Mouse (Mus musculus) midbrain, embryonic 15.5 days (tissue): ENCODE measurements around the gene Tomm6. TPM values are rescaled to one million over a fixed set of nuclear protein-coding genes. Genes with fewer than 3 reads are reported as not detected.
A peak's percentile ranks its signal among the peaks of the same experiment; 100 is the strongest.
"Not testable (repeated sequence)": the region's sequence is repeated elsewhere in the genome, so short reads cannot be mapped to it uniquely, and the experiment has no call there.

Source experiments
- ATAC-seq: fragments of 200-750 bp; cut with Nextera tagmentation; replicated peaks from 2 replicates; pipeline ENCODE4 v1.8.0; 2017; ENCODE audit warnings: moderate TSS enrichment
- H3K27ac ChIP-seq: fragments of 300-500 bp; sonication (generic); 2 replicates; pipeline ENCODE4 v1.5.1; 2015; ENCODE audit warnings: mild to moderate bottlenecking, inconsistent platforms
- H3K27me3 ChIP-seq: fragments of 300-500 bp; sonication (generic); replicated peaks from 2 replicates; pipeline ENCODE4 v1.6.1; 2015; ENCODE audit warnings: inconsistent platforms
- H3K36me3 ChIP-seq: fragments of 300-500 bp; sonication (generic); replicated peaks from 2 replicates; pipeline ENCODE4 v1.6.1; 2015; ENCODE audit warnings: inconsistent platforms
- H3K4me1 ChIP-seq: fragments of 300-500 bp; sonication (generic); 2 replicates; pipeline ENCODE4 v1.6.1; 2015; ENCODE audit warnings: inconsistent platforms
- H3K4me2 ChIP-seq: fragments of 300-500 bp; sonication (generic); 2 replicates; pipeline ENCODE4 v1.6.1; 2015; ENCODE audit warnings: inconsistent platforms, mild to moderate bottlenecking, moderate library complexity
- H3K4me3 ChIP-seq: fragments of 300-500 bp; sonication (generic); 2 replicates; pipeline ENCODE4 v1.5.1; 2015; ENCODE audit warnings: mild to moderate bottlenecking, inconsistent platforms
- H3K9ac ChIP-seq: fragments of 300-500 bp; sonication (generic); 2 replicates; pipeline ENCODE4 v1.6.1; 2015; ENCODE audit warnings: mild to moderate bottlenecking, inconsistent platforms
- H3K9me3 ChIP-seq: fragments of 300-500 bp; sonication (generic); 2 replicates; pipeline ENCODE4 v1.6.1; 2016; ENCODE audit warnings: inconsistent platforms
- WGBS: fragments of 180-500 bp; shearing (Covaris S2); methylation state at CpG from one replicate; pipeline ENCODE4 v1.1.7; 2015; ENCODE audit warnings: mixed read lengths; 5-methylcytosine and 5-hydroxymethylcytosine counted together
- polyA plus RNA-seq: library from polyadenylated mRNA; unstranded; fragments of >200 nt; fragmentation: Nextera tagmentation; extraction: Ambion mirVana; gene quantifications from 2 replicates; pipeline ENCODE4 v1.2.1, GENCODE M21; 2015

The Tomm6 gene
- polyA plus RNA-seq, 1 experiment from 2014 or later = 256 TPM

- WGBS = 39% methylated on average over 4 of the region's 4 CpGs
- peak; percentile 73 for ATAC-seq
- no peak overlapping the region for H3K4me3 ChIP-seq
These were observed 19.0 kb downstream of the Tomm6 start for GRCm38 (mm10) chr17:47669166-47669565.

DNA sequence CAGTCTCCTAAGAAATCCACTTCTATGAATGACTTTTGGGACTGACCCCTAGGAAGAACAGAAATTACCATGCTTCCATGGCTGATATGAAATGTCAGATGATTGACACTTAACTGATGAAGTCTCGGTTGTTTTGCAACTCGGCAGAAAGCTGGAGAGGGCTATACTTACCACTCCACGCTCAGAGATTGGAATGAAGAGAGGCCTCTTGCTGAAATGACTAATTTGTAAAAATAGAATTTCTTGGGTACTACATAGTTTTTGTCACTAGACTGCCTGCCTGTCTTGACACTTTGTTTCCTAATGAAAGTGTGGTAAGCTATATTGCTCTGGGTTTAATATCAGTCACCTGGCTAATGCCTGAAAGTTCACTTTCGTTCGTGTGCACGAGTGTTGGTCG lies 23.7 kb downstream of the Tomm6 start:
- 88% methylated on average over 7 of the region's 7 CpGs for WGBS
- Histone ChIP-seq H3K4me3 (no peak overlapping the region), H3K9ac (no peak overlapping the region), H3K27ac (no peak overlapping the region), H3K4me1 (peaks cover 9% of the 10 kb centered on the region; the same call in 1 of the 2 replicates), H3K27me3 (no peaks in the 10 kb centered on the region), H3K9me3 (no peaks in the 10 kb centered on the region), H3K4me2 (no peak overlapping the region), H3K36me3 (no peaks in the 10 kb centered on the region)
- no peak for ATAC-seq

More at GRCm38 (mm10) chr17:47669166-47669565, 19.0 kb downstream of the Tomm6 start:
- Histone ChIP-seq H3K27me3 (no peaks in the 10 kb centered on the region), H3K4me1 (peaks cover 18% of the 10 kb centered on the region), H3K27ac (0 out of 2 replicates have a peak overlapping the region, but pooled peaks have one; percentile 27), H3K9me3 (no peaks in the 10 kb centered on the region), H3K9ac (no peak overlapping the region), H3K36me3 (no peaks in the 10 kb centered on the region), H3K4me2 (no peak overlapping the region)

DNA sequence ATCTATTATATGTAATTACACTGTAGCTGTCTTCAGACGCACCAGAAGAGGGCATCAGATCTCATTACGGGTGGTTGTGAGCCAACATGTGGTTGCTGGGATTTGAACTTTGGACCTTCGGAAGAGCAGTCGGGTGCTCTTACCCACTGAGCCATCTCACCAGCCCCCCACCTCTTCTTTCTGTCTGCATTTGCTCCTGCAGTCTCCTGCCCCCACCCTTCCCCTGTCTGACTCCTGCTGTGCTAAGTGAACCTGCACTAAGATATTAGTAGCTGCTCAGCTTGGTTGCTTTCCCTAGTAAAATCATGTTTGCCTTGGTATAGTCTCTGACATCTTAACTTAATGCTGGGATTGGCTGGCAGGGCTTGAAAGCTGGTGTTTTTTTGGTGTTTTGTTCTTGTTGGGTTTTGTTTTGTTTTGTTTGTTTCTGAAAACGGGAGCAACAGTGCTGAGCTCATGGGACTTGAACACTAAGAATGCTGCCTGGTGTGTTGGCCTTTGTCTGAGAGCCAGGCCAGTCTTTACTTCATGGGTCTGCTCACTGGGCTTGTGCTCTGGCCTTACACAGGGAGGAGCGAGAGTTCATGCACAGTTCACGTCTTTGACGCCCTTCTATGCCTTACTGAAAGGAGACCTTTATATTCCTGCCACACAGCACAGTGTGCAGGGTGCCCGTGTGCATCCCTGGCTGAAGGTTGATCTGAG lies 25.0 kb downstream of the Tomm6 start:
- no peaks in the 10 kb centered on the region for H3K27me3 ChIP-seq
- no peak for ATAC-seq
- no peak overlapping the region for H3K9ac ChIP-seq
- 25% methylated on average over 9 of the region's 9 CpGs for WGBS
- H3K36me3 ChIP-seq = 0 out of 2 replicates have a peak, but pooled peaks cover 3% of the 10 kb centered on the region
- H3K4me2 ChIP-seq = no peak overlapping the region
- H3K4me3 ChIP-seq = no peak overlapping the region
- no peaks in the 10 kb centered on the region for H3K9me3 ChIP-seq
- no peak overlapping the region for H3K27ac ChIP-seq
- 0 out of 2 replicates have a peak, but pooled peaks cover 3% of the 10 kb centered on the region for H3K4me1 ChIP-seq

DNA sequence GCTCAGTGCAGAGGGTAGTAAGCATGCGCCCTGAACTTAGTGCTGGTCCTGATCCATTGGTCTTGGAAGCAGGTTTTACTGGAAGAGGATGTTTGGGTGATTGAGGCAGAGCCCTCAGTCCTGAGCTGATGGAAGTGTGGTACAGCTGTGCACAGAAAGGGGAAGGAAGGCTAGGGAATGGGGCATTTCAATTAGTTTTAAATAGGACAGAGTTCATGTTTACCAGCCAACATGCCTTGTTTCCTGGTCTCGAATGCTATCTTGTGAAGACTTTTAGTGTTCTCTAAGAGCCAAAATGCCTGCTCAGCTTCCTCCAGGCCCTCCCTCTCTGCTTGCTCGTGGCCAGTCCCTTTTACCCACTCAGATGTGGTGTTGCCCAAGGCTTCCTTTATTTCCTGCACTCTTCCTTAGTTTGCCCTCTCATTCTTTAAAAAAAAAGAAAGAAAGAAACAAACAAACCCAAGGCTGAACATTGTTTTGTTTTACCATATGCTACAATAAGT lies 29.4 kb downstream of the Tomm6 start:
- Histone ChIP-seq H3K9me3 (no peaks in the 10 kb centered on the region), H3K27ac (no peak overlapping the region), H3K4me1 (0 out of 2 replicates have a peak, but pooled peaks cover 3% of the 10 kb centered on the region), H3K4me2 (no peak overlapping the region), H3K4me3 (no peak overlapping the region), H3K9ac (no peak overlapping the region), H3K36me3 (0 out of 2 replicates have a peak, but pooled peaks cover 3% of the 10 kb centered on the region), H3K27me3 (no peaks in the 10 kb centered on the region)
- no peak for ATAC-seq
- 86% methylated on average over 3 of the region's 3 CpGs for WGBS

- WGBS = 84% methylated on average over 4 of the region's 4 CpGs
- no peak overlapping the region for H3K4me2 ChIP-seq
- H3K36me3 ChIP-seq = 0 out of 2 replicates have a peak, but pooled peaks cover 3% of the 10 kb centered on the region
- H3K9me3 ChIP-seq = no peaks in the 10 kb centered on the region
- ATAC-seq = no peak
- H3K27me3 ChIP-seq = no peaks in the 10 kb centered on the region
- no peak overlapping the region for H3K4me3 ChIP-seq
- H3K27ac ChIP-seq = no peak overlapping the region
- H3K9ac ChIP-seq = no peak overlapping the region
- H3K4me1 ChIP-seq = no peaks in the 10 kb centered on the region
These were observed 30.3 kb downstream of the Tomm6 start for GRCm38 (mm10) chr17:47657901-47658300.

DNA sequence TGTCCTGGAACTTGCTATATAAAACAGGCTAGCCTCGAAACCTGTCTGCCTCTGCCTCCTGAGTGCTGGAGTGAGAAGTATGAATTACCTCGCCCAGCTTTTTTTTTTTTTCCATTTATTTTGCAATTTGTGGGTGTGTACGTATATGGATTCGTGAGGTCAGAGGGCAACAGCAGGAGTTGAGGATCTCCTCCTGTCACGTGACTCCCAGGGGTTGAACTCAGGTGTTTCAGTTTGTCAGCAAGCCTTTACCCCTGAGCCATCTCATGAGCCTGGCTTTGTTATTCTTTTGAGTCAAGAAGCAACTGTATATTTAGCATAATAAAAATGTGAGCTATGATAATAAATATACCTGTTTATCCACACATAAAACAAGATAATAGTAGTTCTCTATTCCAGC lies 32.5 kb downstream of the Tomm6 start:
- Histone ChIP-seq H3K4me3 (no peak overlapping the region), H3K4me2 (no peak overlapping the region), H3K27me3 (no peaks in the 10 kb centered on the region), H3K36me3 (0 out of 2 replicates have a peak, but pooled peaks cover 3% of the 10 kb centered on the region), H3K27ac (no peak overlapping the region), H3K9me3 (no peaks in the 10 kb centered on the region), H3K9ac (no peak overlapping the region), H3K4me1 (no peaks in the 10 kb centered on the region)
- ATAC-seq = no peak
- 91% methylated on average over 5 of the region's 5 CpGs for WGBS

GRCm38 (mm10) chr17:47654346-47654745 lies 33.8 kb downstream of the Tomm6 start:
- 94% methylated on average over 8 of the region's 8 CpGs for WGBS
- not testable (repeated sequence) for H3K27me3 ChIP-seq, H3K9me3 ChIP-seq, H3K4me2 ChIP-seq, ATAC-seq, H3K4me3 ChIP-seq, H3K36me3 ChIP-seq, H3K9ac ChIP-seq, H3K4me1 ChIP-seq, H3K27ac ChIP-seq

GRCm38 (mm10) chr17:47651953-47652352 lies 36.2 kb downstream of the Tomm6 start:
- no peaks in the 10 kb centered on the region for H3K4me1 ChIP-seq
- H3K9me3 ChIP-seq = no peaks in the 10 kb centered on the region
- H3K27ac ChIP-seq = no peak overlapping the region
- no peak for ATAC-seq
- no peak overlapping the region for H3K4me2 ChIP-seq
- no peak overlapping the region for H3K9ac ChIP-seq
- H3K4me3 ChIP-seq = no peak overlapping the region
- no peaks in the 10 kb centered on the region for H3K36me3 ChIP-seq
- 79% methylated on average over 2 of the region's 2 CpGs for WGBS
- no peaks in the 10 kb centered on the region for H3K27me3 ChIP-seq

- no peak overlapping the region for H3K27ac ChIP-seq
- WGBS = 42% methylated on average over 4 of the region's 4 CpGs
- no peak overlapping the region for H3K4me3 ChIP-seq
- no peak overlapping the region for H3K4me2 ChIP-seq
- ATAC-seq = no peak
- H3K27me3 ChIP-seq = no peaks in the 10 kb centered on the region
- no peaks in the 10 kb centered on the region for H3K4me1 ChIP-seq
- H3K9ac ChIP-seq = no peak overlapping the region
- H3K9me3 ChIP-seq = no peaks in the 10 kb centered on the region
- no peaks in the 10 kb centered on the region for H3K36me3 ChIP-seq
These were observed 39.2 kb downstream of the Tomm6 start for GRCm38 (mm10) chr17:47648966-47649365.

- no peak for ATAC-seq
- 70% methylated on average over 1 of the region's 1 CpGs for WGBS
- no peak overlapping the region for H3K9ac ChIP-seq
- no peaks in the 10 kb centered on the region for H3K4me1 ChIP-seq
- H3K9me3 ChIP-seq = no peaks in the 10 kb centered on the region
- H3K4me2 ChIP-seq = no peak overlapping the region
- no peak overlapping the region for H3K27ac ChIP-seq
- H3K27me3 ChIP-seq = no peaks in the 10 kb centered on the region
- H3K36me3 ChIP-seq = no peaks in the 10 kb centered on the region
- H3K4me3 ChIP-seq = no peak overlapping the region
These were observed 41.5 kb downstream of the Tomm6 start for GRCm38 (mm10) chr17:47646683-47647082.

DNA sequence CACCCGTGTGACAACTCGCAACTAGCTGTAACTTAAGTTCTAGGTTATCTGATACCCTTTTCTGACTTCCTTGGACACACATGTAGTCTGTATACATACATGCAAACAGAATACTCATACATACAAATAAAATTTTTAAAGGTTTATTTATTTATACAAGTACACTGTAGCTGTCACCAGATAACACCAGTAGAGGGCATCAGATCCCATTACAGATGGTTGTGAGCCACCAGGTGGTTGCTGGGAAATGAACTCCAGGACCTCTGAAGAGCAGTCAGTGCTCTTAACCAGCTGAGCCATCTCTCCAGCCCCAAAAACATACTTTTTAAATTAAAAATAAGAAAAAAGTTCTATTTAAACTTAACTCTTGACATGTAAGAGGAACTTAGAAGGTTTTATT lies 45.2 kb downstream of the Tomm6 start:
- WGBS = 88% methylated on average over 2 of the region's 2 CpGs
- peaks cover 3% of the 10 kb centered on the region; the same call in 1 of the 2 replicates for H3K4me1 ChIP-seq
- H3K36me3 ChIP-seq = no peaks in the 10 kb centered on the region
- H3K9me3 ChIP-seq = no peaks in the 10 kb centered on the region
- H3K4me2 ChIP-seq = no peak overlapping the region
- H3K4me3 ChIP-seq = no peak overlapping the region
- no peak overlapping the region for H3K27ac ChIP-seq
- ATAC-seq = no peak
- H3K27me3 ChIP-seq = no peaks in the 10 kb centered on the region
- H3K9ac ChIP-seq = no peak overlapping the region
